Mouse (Mus musculus) MEL (cell line): Measurements from ENCODE around the gene Mr1. TPM values are rescaled to one million over a fixed set of nuclear protein-coding genes. Genes with fewer than 3 reads are reported as not detected.

Experiments
- DNase-seq: peaks from one replicate; pipeline ENCODE4 v3.0.0; 2011; ENCODE audit warnings: low read depth, low spot score
- H3K27ac ChIP-seq: 2 replicates; pipeline ENCODE4 v1.5.1; 2012; ENCODE audit warnings: low read depth, mild to moderate bottlenecking, control low read depth, low read length, moderate library complexity; ENCODE audit not compliant: control insufficient read depth
- H3K27me3 ChIP-seq, 2 experiments: fragments of 150-350 bp in 1 of 2; sonication (generic) in 1 of 2; 2 replicates each; pipeline ENCODE4 v1.6.1; 2012; ENCODE audit warnings: low read length in 2 of 2, mild to moderate bottlenecking in 2 of 2, improper control_type of control experiment in 1 of 2, moderate library complexity in 1 of 2; ENCODE audit not compliant: insufficient read depth in 2 of 2, control insufficient read depth in 1 of 2
- H3K36me3 ChIP-seq, 2 experiments: 2 replicates each; pipeline ENCODE4 v1.6.1; 2012 to 2014; ENCODE audit warnings: low read length in 2 of 2, improper control_type of control experiment in 1 of 2, inconsistent platforms in 1 of 2, mild to moderate bottlenecking in 1 of 2; ENCODE audit not compliant: insufficient read depth in 2 of 2, control insufficient read depth in 1 of 2
- H3K4me1 ChIP-seq, 2 experiments: fragments of 150-350 bp in 1 of 2; sonication (generic) in 1 of 2; 2 replicates each; pipeline ENCODE4 v1.6.1; 2012; ENCODE audit warnings: low read length in 2 of 2, improper control_type of control experiment in 1 of 2, mild to moderate bottlenecking in 1 of 2; ENCODE audit not compliant: insufficient read depth in 2 of 2, control insufficient read depth in 1 of 2
- H3K4me3 ChIP-seq, 2 experiments: fragments of 150-350 bp in 1 of 2; sonication (generic) in 1 of 2; 2 replicates each; pipeline ENCODE4 v1.5.1; 2012; ENCODE audit warnings: low read depth in 2 of 2, low read length in 2 of 2, mild to moderate bottlenecking in 2 of 2, moderate library complexity in 2 of 2, control low read depth in 1 of 2, improper control_type of control experiment in 1 of 2; ENCODE audit not compliant: control insufficient read depth in 1 of 2, insufficient read depth in 1 of 2
- H3K79me2 ChIP-seq: 2 replicates; pipeline ENCODE4 v1.6.1; 2012; ENCODE audit warnings: mild to moderate bottlenecking, low read length, moderate library complexity; ENCODE audit not compliant: control insufficient read depth, poor library complexity, insufficient read depth
- H3K9ac ChIP-seq: 2 replicates; pipeline ENCODE4 v1.6.1; 2012; ENCODE audit warnings: low read depth, mild to moderate bottlenecking, control low read depth, low read length, moderate library complexity; ENCODE audit not compliant: control insufficient read depth, poor library complexity, severe bottlenecking
- H3K9me3 ChIP-seq: fragments of 150-350 bp; sonication (generic); replicated peaks from 2 replicates; pipeline ENCODE4 v1.6.1; 2012; ENCODE audit warnings: mild to moderate bottlenecking, low read length, improper control_type of control experiment, moderate library complexity; ENCODE audit not compliant: insufficient read depth
- CHD2 ChIP-seq: IDR thresholded peaks from 2 replicates; pipeline ENCODE4 v1.6.1; 2011; ENCODE audit warnings: low read length, improper control_type of control experiment
- CTCF ChIP-seq, 3 experiments: IDR thresholded peaks in 2 of 3; conservative IDR thresholded peaks in 1 of 3; 2 replicates each; pipeline ENCODE4 v1.5.1; 2011 to 2012; ENCODE audit warnings: low read length in 3 of 3, low read depth in 2 of 3, mild to moderate bottlenecking in 2 of 3, improper control_type of control experiment in 1 of 3, inconsistent platforms in 1 of 3, mixed read lengths in 1 of 3, moderate library complexity in 1 of 3; ENCODE audit not compliant: control insufficient read depth in 1 of 3, insufficient read depth in 1 of 3, poor library complexity in 1 of 3, severe bottlenecking in 1 of 3
- E2F4 ChIP-seq: IDR thresholded peaks from 2 replicates; pipeline ENCODE4 v1.6.1; 2011; ENCODE audit warnings: low read depth, low read length, improper control_type of control experiment, borderline replicate concordance
- ETS1 ChIP-seq: IDR thresholded peaks from 2 replicates; pipeline ENCODE4 v1.6.1; 2012; ENCODE audit warnings: low read depth, mild to moderate bottlenecking, inconsistent platforms, low read length, improper control_type of control experiment, moderate library complexity
- JUND ChIP-seq: IDR thresholded peaks from 2 replicates; pipeline ENCODE4 v1.6.1; 2011; ENCODE audit warnings: low read depth, mild to moderate bottlenecking, improper control_type of control experiment, low read length
- MAFK ChIP-seq: IDR thresholded peaks from 2 replicates; pipeline ENCODE4 v1.6.1; 2011; ENCODE audit warnings: low read depth, mild to moderate bottlenecking, low read length, improper control_type of control experiment, borderline replicate concordance
- MAZ ChIP-seq: IDR thresholded peaks from 2 replicates; pipeline ENCODE4 v1.6.1; 2012; ENCODE audit warnings: low read depth, mild to moderate bottlenecking, inconsistent platforms, low read length, improper control_type of control experiment
- MEF2A ChIP-seq: IDR thresholded peaks from 2 replicates; pipeline ENCODE4 v1.6.1; 2014; ENCODE audit warnings: low read depth, mild to moderate bottlenecking, inconsistent platforms, low read length, improper control_type of control experiment; ENCODE audit not compliant: poor library complexity, insufficient replicate concordance, severe bottlenecking; ENCODE audit errors: extremely low read depth
- MXI1 ChIP-seq: IDR thresholded peaks from 2 replicates; pipeline ENCODE4 v1.6.1; 2011; ENCODE audit warnings: mild to moderate bottlenecking, low read depth, low read length, improper control_type of control experiment
- MYC ChIP-seq: IDR thresholded peaks from 2 replicates; pipeline ENCODE4 v1.6.1; 2011; ENCODE audit warnings: low read depth, mild to moderate bottlenecking, low read length, improper control_type of control experiment, moderate library complexity
- NRF1 ChIP-seq: IDR thresholded peaks from 2 replicates; pipeline ENCODE4 v1.6.1; 2014; ENCODE audit warnings: low read depth, mild to moderate bottlenecking, inconsistent platforms, low read length, improper control_type of control experiment, moderate library complexity; ENCODE audit not compliant: poor library complexity, insufficient read depth, severe bottlenecking
- POLR2AphosphoS5 ChIP-seq: IDR thresholded peaks from 2 replicates; pipeline ENCODE4 v1.6.1; 2012; ENCODE audit warnings: low read depth, borderline replicate concordance, mild to moderate bottlenecking, inconsistent platforms, low read length, moderate library complexity, mixed read lengths
- RAD21 ChIP-seq: IDR thresholded peaks from 2 replicates; pipeline ENCODE4 v1.6.1; 2011; ENCODE audit warnings: mild to moderate bottlenecking, low read depth, low read length, improper control_type of control experiment
- TCF12 ChIP-seq: IDR thresholded peaks from 2 replicates; pipeline ENCODE4 v1.6.1; 2014; ENCODE audit warnings: low read depth, mild to moderate bottlenecking, inconsistent platforms, low read length, improper control_type of control experiment, moderate library complexity
- USF1 ChIP-seq: IDR thresholded peaks from 2 replicates; pipeline ENCODE4 v1.6.1; 2014; ENCODE audit warnings: low read depth, mild to moderate bottlenecking, inconsistent platforms, low read length, improper control_type of control experiment, moderate library complexity
- USF2 ChIP-seq, 2 experiments: IDR thresholded peaks; 2 replicates each; pipeline ENCODE4 v1.6.1; 2011 to 2012; ENCODE audit warnings: improper control_type of control experiment in 2 of 2, low read length in 2 of 2, borderline replicate concordance in 1 of 2, inconsistent platforms in 1 of 2, low read depth in 1 of 2, mild to moderate bottlenecking in 1 of 2; ENCODE audit not compliant: insufficient read depth in 1 of 2
- ZNF384 ChIP-seq: IDR thresholded peaks from 2 replicates; pipeline ENCODE4 v1.6.1; 2012; ENCODE audit warnings: low read depth, mild to moderate bottlenecking, inconsistent platforms, low read length, improper control_type of control experiment
- polyA plus RNA-seq, 2 experiments: library from polyadenylated mRNA; stranded (reverse) in 1 of 2; unstranded in 1 of 2; fragments of >175 nt in 1 of 2; fragments of >200 nt in 1 of 2; gene quantifications; 2 replicates each; pipeline versions ENCODE4 v1.2.1 to v1.2.4; 2012; ENCODE audit warnings: low replicate concordance in 2 of 2, low read depth in 1 of 2; ENCODE audit not compliant: insufficient read length in 2 of 2, insufficient read depth in 1 of 2, missing spikeins in 1 of 2
- total RNA-seq: library from RNA; depleted of rRNA; stranded (reverse); fragments of 300-350 nt; gene quantifications from 2 replicates; pipeline ENCODE4 v1.2.3, GENCODE M21; 2012

The Mr1 gene
- total and polyA plus RNA-seq, 3 experiments: 2.0 to 3.9 TPM; not detected in 1

DNA sequence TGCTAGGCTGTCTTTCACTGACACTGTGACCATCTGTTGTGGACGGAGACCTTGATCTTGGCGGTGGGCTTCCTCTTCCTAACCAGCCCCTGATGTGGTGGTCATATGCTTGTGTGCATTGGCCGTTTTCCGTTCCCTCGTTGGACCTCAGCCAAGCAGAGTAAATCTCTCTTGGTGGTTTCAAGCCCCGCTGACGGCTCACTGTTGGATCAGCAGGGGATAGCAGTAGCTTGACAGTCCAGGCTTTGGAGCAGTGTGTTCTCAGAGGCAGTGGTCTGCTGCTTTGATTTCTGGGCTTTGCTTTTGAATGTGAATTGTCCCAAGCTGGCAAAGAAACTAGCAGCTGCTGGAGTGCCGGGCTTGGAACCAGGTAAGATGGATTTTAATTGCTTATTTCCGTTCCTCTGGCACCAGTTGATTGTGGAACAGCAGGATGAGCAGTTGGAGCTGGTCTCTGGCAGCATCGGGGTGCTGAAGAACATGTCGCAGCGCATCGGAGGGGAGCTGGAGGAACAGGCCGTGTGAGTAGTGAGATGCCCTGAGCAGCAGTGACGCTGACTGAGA lies 46.3 kb upstream of the Mr1 start:
- Histone ChIP-seq H3K9me3 (no peaks in the 10 kb centered on the region), H3K79me2 (no peaks in the 10 kb centered on the region), H3K27ac (no peak overlapping the region), H3K4me3 (no peak overlapping the region), H3K36me3 (no peaks in the 10 kb centered on the region; a peak in 1 of 4 replicates), H3K27me3 (no peaks in the 10 kb centered on the region), H3K9ac (no peak overlapping the region), H3K4me1 (no peaks in the 10 kb centered on the region; a peak in 1 of 4 replicates)
- no peak for DNase-seq
- no peak for TF ChIP-seq E2F4
- no peak for TF ChIP-seq CHD2

DNA sequence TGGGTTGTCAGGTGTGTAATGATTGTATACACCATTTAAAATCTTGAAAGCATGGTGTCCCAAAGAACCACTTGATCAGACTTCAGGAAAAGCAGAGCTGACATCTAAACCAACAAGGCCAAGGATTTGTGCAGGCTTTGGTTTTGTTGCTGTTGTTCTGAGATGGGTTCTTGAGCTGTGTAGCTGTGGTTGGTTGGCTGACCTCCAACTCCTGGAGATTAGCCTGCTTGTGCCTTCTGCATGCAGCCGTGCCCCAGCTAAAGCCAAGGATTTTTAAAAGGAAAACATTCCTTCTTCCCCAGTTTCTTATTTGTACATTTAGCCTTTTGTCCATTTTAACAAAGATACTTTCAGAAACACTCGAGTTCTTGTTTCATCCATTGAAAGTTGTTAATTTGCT lies 45.1 kb upstream of the Mr1 start:
- H3K27me3 ChIP-seq: no peaks in the 10 kb centered on the region
- H3K36me3 ChIP-seq: no peaks in the 10 kb centered on the region; a peak in 2 of 4 replicates
- no peaks in the 10 kb centered on the region for H3K9me3 ChIP-seq
- no peak overlapping the region for H3K4me3 ChIP-seq
- no peak overlapping the region for H3K9ac ChIP-seq
- no peaks in the 10 kb centered on the region for H3K79me2 ChIP-seq
- no peaks in the 10 kb centered on the region; a peak in 1 of 4 replicates for H3K4me1 ChIP-seq
- no peak overlapping the region for H3K27ac ChIP-seq
- TF ChIP-seq JUND (no peak), TCF12 (no peak), USF2 (IDR thresholded peaks at IDR 0.05; ENCODE audit: borderline replicate concordance in 1 of 2, insufficient read depth in 1 of 2, low read depth in 1 of 2, low read length in 2 of 2) (no peak), USF1 (no peak), ETS1 (no peak), ZNF384 (no peak), MEF2A (no peak), CTCF (IDR thresholded peaks at IDR 0.05 in 2 of 3, conservative IDR thresholded peaks at IDR 0.05 in 1 of 3; ENCODE audit: control insufficient read depth in 1 of 3, insufficient read depth in 1 of 3, low read depth in 2 of 3, low read length in 3 of 3, poor library complexity in 1 of 3, severe bottlenecking in 1 of 3) (no peak)
- TF ChIP-seq, all 39 proteins: peak for 0
- no peak for DNase-seq

DNA sequence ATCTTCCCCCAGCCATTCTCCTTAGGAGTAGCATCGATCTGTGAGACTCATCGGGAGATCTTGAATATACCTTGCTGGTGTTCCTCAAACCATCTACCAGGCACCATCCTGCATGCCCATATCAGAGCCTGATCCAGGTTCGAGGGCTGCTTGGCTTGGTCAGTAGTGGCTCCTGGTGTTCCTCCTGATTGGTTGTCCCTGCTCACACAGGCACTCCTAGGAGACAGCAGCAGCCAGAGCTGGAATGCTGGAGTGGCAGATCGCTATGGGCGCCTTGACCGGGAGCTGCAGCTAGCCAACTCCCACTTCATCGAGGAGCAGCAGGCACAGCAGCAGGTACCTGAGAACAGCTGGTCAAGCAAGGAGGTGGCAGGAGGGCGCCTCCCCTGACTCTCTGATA lies 44.6 kb upstream of the Mr1 start:
- Histone ChIP-seq H3K4me3 (no peak overlapping the region), H3K79me2 (no peaks in the 10 kb centered on the region), H3K27ac (no peak overlapping the region), H3K27me3 (no peaks in the 10 kb centered on the region), H3K9ac (no peak overlapping the region), H3K4me1 (no peaks in the 10 kb centered on the region; a peak in 1 of 4 replicates), H3K9me3 (no peaks in the 10 kb centered on the region), H3K36me3 (no peaks in the 10 kb centered on the region; a peak in 2 of 4 replicates)
- TF ChIP-seq POLR2AphosphoS5 (no peak), NRF1 (no peak), MYC (no peak), MXI1 (no peak), RAD21 (no peak), MAFK (no peak), MAZ (no peak)
- no peak for DNase-seq
